Mouse (Mus musculus): ENCODE data around the gene Mgll.

DNA sequence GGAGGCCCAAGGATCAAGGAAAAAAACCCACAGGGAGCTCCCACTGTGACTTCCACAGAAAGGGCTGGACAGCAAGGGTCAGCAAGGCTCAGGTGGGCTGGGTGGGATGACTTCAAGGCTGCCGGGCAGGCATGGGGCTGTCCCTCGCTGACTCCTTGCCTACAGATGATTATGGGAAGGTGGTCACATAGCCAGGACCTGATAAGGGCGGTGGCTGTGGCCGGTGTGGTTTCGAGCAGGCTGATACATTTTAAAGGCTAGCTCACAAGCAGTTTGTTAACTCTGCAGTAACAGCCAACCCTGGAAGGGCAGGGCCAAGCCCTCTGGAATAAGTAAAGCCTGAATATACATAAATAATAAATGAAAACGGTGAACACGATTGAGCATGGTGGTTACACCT is 78.8 kb downstream of the Mgll start:
- no peak for TF ChIP-seq POLR2A (IDR thresholded peaks at IDR 0.05; ENCODE audit: insufficient read depth, low read depth, low read length)
- TF ChIP-seq CTCF (IDR thresholded peaks at IDR 0.05), result no peak
